8 mouse cellular contexts compared by ENCODE assay signal in the genomic region with DNA sequence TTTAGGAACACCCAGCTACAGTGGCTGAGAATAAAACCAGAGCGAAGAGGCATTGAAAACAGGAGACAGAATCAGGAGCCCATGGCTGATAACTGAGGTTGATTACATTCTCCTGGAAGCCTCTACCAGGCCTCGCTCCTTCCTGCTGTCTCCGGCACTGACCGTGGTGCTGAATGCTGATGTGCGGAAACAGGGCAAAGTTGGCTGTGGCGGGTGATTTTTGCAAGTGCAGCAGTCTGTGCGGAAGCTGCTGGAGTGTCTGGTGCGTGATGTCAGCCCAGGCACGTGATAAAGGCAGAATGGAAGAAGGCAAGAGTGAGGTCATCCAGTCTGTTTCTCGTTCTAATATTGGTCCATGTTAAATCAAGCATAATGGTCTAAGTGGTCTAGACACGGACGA.
DNase-seq lines count a peak whose midpoint lies in the region; ATAC-seq and TF ChIP-seq lines count a peak whose summit lies in the region.

No protein-coding gene starts in this region.

- no peak overlapping the region for H3K4me3 ChIP-seq in hindbrain, postnatal 0 days (ENCODE audit: low read length)

- no peak overlapping the region; the same call in 1 of the 2 replicates for H3K27ac ChIP-seq in hindbrain, postnatal 0 days

- peak; percentile 40 for DNase-seq in gastrocnemius, postnatal 10 days
- DNase-seq in gastrocnemius, postnatal 25 days = no peak
- DNase-seq in ES-CJ7 (ENCODE audit: low read depth, low spot score) = peak; percentile 68
- DNase-seq in embryo, embryonic 10 days (ENCODE audit: low spot score) = peak; percentile 85
- DNase-seq in hindbrain, postnatal 0 days (ENCODE audit: low spot score) = peak; percentile 68
- DNase-seq in mesoderm, embryonic 11.5 days (ENCODE audit: low read depth, low spot score) = peak; percentile 79
- DNase-seq in cerebellum, postnatal 4 days (ENCODE audit: low spot score in 2 of 2) = no peak
- DNase-seq in cerebellum, adult 9-11 months = no peak

- peak; percentile 85 for ATAC-seq in hindbrain, postnatal 0 days

- no peaks in the 10 kb centered on the region for H3K36me3 ChIP-seq in hindbrain, postnatal 0 days (ENCODE audit: insufficient read depth, low read length)

- H3K4me1 ChIP-seq in hindbrain, postnatal 0 days (ENCODE audit: insufficient read depth, low read length) = no peaks in the 10 kb centered on the region

- H3K9me3 ChIP-seq in hindbrain, postnatal 0 days (ENCODE audit: low read length) = no peaks in the 10 kb centered on the region

- no peak for TF ChIP-seq CTCF in hindbrain, postnatal 0 days (IDR thresholded peaks at IDR 0.05; ENCODE audit: low read depth)

- no peak overlapping the region for H3K9ac ChIP-seq in hindbrain, postnatal 0 days (replicated peaks; ENCODE audit: low read length)

- no peak overlapping the region for H3K4me2 ChIP-seq in hindbrain, postnatal 0 days (ENCODE audit: low read depth, low read length)

- H3K27me3 ChIP-seq in hindbrain, postnatal 0 days (ENCODE audit: insufficient read depth, low read length) = no peaks in the 10 kb centered on the region

- WGBS in hindbrain, postnatal 0 days = 24% methylated on average over 12 of the region's 12 CpGs

Comparison
In these comparisons a context has a peak if more than half of its experiments do, and no peak if none do; other contexts are left out.
1. DNase-seq: peak in gastrocnemius, postnatal 10 days (single experiment), ES-CJ7 (single experiment), embryo, embryonic 10 days (single experiment), hindbrain, postnatal 0 days (single experiment) and mesoderm, embryonic 11.5 days (single experiment); none in gastrocnemius, postnatal 25 days (single experiment), cerebellum, postnatal 4 days (0 of 2) and cerebellum, adult 9-11 months (single experiment).